Mouse (Mus musculus): ENCODE measurements around the gene 4930572O03Rik.
"Not testable (repeated sequence)": the region's sequence is repeated elsewhere in the genome, so short reads cannot be mapped to it uniquely, and the experiment has no call there.

GRCm38 (mm10) chr5:15677750-15678149, 20.9 kb upstream of the 4930572O03Rik start:
- TF ChIP-seq CTCF (conservative IDR thresholded peaks at IDR 0.05; ENCODE audit: low read length); POU5F1 (IDR thresholded peaks at IDR 0.05; ENCODE audit: borderline replicate concordance, low read length); NANOG (IDR thresholded peaks at IDR 0.05; ENCODE audit: borderline replicate concordance, low read length): not testable (repeated sequence)
